Mouse (Mus musculus) c-Kit-positive CD71-negative TER-119-negative erythroid progenitor cells, embryonic 14.5 days (primary cell): Measurements from ENCODE around the gene Flt4.
A peak's percentile ranks its signal among the peaks of the same experiment; 100 is the strongest.

Source experiments
- DNase-seq: peaks from one replicate; pipeline ENCODE4 v3.0.0-alpha.2; 2013; ENCODE audit warnings: low read depth

Gene Flt4

DNA sequence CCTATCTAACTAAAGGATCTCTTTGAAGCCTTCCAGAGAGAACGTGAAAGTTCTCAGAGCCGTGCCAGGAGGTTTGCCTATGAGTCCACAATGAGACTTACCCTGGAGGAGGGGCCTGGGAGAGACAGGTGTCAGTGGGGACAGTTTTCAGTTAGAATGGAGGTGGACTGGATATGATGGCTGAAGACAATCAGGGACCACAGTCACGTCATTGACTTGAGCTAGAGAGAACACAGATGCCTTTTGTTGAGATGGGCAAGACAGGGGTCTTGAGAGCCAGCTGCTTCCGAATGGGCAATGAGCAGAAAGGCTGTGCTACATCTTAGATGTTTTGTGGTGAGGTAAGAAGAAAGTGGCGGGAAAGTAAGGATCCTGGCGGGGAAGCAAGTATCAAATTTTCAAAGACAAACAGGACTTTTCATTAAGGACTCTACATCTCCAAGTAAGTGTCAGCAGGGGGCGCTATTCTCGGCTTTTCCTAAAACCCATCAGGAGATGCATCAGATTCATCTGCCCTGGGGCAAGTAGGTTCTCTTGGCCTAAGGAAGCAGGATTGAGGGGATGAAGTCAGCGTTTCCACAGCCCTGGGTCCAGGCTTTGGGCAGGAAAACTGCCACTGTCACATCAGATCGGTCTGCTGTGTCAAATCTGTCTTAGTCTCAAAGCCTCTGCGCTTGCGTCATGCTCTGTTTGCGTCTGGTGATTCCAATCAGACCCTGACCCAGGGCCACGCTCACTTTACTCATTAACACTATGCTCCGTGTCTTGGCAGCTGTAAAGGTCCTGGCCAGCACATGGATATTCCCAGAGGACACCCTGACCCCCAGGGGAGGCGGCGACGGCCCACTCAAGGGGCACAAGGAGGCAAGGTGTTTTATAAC, 41.3 kb downstream of the Flt4 start:
- peak; percentile 56 for DNase-seq

DNA sequence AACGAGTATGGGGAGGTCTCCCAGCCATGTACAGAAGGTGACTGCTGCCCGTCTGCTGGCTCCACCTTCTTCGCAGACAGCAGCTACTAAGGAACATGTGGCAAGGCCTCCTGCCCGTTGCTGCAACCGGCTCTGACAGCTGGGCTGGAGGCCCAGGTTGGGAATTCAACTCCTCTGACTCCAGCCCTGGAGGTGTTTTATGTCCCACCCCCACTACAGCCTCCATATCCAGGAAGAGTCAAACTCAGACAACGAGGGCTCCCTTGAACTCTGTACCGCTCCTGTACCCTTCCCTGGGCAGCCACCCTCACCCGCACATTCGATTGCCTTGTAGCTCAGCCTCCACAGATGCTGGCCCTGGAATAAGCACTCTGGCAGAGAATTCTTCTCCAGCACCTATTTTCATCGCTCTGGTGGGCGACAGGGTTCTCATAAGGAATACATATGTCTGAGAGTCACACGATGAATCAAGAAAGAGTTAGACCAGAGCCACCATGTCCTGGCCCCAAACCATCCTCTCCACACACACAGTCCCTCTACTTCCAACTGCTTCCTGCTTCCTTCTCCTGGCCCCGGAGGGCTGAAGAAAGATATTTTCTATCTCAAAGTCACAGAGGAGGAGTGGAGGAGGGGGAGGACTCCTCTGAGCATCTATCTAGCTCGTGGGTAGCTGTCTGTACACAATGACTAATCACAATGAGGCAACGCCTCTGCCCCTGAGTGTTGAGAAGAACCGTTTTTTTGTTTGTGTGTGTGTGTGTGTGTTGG, 42.1 kb downstream of the Flt4 start:
- peak; percentile 32 for DNase-seq

DNA sequence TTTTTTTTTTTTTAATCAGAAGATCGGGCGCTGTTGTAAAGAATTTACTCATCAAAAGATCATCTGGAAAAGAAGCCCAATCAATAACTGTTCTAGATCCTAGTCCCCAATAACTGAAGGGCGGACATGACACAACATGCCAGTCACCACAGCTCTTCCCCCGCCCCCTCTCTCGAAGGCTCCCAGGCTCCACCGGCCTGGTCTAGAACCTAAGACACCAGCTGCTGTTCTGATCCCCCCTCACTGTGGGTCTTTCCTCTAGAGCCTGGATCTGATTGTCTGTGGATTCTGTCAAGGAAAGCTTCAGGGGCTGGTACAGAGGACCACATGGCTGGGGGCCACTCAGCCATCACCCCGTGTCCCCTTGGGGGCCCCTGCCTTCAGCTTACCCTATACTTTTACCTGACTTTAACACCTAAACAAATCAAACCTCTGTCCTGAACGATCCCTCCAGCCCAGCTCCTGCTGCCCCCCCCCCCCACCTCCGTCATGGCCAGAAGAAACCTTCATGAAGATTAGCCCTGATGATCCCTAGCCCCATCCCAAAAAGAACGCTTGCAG, 42.8 kb downstream of the Flt4 start:
- no peak for DNase-seq

DNA sequence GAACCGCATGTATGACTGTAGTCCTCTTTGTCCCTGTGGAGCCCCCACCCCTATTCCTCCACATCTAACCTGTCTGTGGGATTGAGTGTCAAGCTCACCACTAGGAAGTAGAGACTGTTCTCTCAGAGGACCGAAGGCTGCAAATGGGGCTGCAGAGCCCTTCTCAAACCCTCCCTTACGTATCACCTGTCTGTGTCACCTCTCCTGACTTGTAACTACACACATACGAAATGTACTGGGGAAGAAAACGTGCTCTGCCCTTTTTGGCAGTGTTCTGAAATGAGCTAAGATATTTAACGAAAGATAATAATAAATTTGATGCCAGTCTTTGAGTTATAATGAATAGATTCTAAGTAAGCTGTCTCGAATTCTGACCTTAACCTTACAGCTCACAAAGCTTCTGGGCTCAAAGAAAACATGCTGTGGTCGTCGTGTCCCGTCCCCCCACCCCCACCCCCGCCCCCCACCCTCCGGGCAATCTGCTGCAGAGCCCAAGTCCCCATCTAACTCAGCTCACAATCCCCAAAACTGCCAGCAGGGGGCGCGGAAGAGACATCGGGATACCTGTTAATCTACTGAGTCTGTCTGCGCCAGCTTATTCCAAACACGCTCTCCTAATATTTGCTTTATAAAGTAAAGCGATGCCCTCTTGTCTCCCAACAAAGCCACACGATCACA, 43.5 kb downstream of the Flt4 start:
- peak; percentile 80 for DNase-seq

DNA sequence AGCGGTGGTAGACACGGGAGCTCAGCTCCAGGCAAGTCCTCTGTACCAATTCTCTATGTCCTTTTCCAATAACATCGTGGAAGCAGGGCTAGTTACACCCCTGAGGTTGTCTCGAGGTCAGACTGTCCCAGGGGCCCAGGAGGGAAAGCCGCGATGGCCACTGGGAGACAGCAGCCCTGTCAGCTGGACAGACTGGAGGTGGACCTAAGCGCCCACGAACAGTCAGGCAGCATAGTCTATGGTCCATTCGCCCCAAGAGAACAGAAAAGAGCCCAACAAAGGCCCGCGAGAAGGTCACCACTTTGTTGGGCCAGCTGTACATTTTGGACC, 44.0 kb downstream of the Flt4 start:
- DNase-seq = no peak

DNA sequence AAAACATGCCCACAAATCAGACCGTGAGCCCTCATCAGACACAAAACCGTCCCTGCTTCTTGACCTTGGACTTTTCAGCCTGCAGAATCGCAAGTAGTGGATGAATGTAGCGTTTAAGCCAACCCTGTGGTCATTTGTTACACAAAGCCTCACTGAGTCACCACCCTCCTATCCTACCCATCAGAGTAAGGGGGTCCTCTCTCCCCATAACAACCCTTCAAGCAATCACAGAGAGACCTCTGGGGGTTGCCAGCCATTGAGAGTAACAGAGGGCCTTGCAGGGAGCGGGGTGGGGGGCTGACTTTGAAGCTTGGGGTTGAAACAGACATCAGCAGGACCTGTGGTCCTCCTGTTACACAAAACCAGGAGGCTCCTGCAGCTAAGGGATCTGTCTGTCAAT, 45.6 kb downstream of the Flt4 start:
- no peak for DNase-seq

DNA sequence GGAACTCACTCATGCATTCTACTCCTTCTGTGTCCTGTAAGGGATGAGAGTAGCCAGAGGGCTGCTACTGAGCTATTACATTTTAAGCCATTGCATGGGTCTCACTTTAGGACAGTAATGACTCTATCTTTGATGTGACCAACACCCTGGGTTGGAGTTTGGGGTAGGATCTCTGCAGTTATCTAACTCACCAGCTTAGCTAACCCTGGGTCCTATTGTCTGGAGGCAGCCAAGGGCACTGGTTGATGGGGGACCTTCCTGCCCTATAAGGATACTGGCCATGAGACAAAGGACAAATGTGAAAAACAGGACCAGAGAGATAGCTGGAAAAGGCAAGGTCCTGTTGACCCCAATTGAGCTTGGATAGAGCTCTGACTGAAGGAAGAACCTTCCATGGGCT, 46.4 kb downstream of the Flt4 start:
- no peak for DNase-seq

DNA sequence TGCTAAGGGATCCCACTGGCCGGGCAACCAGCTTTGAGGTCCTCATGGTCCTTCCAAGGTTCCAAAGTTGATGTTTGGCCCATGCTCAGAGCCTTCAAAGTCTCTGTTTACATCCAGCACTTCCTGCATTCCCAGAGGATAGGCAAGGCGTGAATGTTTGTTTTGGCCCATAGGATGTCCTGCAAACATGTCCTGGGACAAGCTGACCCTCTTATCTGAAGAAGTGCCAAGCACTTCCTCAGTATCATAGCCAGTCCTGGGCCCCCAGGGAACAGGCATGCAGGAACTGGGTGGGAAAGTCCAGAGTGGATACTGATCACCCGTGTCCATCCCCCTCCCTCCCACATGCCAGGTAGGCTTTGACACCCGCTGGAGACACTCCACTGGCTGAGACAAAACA, 49.0 kb downstream of the Flt4 start:
- DNase-seq = no peak

DNA sequence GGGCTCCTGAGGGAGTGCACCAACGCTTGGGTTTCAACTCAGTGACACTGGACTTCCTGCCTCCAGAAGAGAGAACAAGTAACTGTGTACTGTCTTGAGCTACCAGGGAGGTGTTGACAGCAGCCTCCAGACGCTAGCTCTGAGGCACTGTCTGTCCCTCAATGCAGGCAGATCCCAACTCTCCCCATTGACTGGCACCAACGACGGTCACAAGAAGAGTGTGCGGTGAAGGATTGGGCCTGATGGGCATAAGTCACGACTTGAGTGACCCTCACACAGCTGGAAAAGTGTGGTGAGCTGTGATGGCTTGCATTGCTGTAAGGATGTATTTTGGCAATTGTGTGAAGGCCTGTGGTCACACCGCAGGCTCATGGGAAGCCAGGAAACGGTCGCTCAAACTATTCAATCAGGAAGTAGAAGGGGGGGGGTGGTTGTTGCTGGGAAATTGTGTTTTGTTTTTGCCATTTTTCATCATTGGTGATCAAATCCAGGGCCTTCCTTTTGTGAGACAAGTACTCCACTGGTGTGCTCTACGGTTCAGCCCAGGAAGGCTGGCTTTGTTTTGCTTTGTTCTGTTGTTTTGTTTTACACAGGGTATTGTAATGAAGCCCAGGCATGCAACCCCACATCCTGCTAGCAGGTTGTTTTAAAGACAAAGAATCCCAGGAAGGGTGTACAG, 49.9 kb downstream of the Flt4 start:
- DNase-seq = no peak

DNA sequence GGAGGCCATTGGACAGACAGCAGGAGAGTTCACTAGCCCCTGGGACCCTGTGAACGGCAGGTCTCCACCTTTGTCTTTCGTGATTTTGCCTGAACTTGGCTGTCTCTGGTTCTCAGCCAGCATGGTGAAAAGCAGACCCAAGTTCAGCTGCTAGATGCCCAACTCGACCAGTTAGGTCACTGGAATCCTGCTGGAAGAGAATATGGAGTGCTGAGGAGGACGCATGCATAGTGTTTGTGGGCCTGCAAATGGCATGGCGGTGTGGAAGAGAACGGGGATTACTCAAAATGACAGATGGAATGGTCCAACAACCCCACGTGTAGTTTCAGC, 50.4 kb downstream of the Flt4 start:
- DNase-seq = no peak

DNA sequence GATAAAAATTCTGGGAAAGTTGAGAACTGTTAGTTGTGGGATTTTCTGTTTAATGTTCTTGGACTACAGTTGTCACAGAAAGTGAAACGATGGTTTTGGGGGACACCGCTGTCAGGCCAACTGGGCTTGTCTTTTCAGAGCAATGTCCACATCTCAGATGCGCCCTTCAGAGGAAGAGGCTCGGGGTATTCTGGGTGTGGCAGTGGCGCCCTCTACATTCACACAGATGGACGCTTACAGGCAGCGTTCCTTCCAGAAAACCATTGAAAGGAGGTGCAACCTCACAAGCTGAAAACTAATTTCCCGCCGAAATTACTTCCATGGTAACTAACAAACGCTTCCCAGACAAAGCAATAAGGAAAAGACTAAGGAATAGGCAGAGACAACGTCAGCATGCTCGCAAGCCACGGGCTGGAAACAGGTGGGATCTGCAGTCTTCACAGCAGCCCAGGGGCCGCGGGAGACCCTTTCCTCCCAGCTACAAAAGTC, 53.3 kb downstream of the Flt4 start:
- DNase-seq = no peak

DNA sequence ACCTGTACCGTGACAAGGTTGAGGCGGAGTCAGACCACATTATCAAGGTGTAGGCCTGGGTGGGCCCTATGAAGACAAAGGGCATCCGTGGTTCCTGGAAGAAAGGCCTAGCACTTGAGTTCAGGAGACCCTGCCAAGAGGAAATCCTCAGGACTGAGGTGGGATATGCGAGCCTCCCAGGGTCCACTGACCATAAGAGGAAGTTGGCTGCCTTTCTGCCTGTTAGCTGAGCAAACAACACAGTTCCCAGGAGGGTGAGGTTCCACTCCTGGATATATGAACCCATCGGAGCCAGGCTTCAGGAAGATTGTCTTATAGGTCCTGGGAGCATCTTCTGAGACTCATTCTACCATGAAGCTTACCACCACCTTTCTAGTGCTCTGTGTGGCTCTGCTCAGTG, 54.2 kb downstream of the Flt4 start, which contains the start of gene Scgb3a1:
Gene Scgb3a1, plus strand, starts transcription at position 301 of the 400 bp plus-strand sequence.
- no peak for DNase-seq

DNA sequence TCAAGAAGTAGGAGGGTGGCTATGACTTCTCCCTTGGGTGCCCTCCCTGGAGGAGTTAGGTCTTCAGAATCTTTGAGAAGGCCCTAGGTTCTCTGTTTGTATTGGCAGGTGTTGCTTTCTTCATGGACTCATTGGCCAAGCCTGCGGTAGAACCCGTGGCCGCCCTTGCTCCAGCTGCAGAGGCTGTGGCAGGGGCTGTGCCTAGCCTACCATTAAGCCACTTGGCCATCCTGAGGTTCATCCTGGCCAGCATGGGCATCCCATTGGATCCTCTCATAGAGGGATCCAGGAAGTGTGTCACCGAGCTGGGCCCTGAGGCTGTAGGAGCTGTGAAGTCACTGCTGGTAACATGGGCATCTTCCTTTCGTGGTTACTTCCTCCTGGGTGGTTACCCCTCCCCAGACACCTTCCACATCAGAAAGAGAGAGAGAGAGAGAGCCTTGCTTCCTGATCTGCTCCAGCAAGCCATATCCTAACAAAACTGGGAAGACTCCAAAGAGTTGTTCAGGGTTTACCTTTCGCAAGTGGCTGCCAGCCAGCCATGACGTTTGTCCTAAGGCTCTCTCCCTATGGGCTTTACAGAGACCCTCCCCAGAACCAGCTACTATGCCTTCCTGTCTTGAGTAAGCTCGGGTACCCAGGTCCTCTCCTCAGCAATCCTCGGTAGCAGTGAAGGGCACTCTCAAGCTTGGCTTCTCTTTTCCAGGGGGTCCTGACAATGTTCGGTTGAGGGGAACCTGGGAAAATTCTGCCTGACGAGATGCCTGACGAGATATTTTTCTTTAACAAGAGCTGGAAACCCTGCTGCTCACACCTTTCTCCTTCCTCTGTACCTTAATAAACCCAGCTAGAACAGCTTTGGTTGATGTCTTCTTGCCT, 55.4 kb downstream of the Flt4 start:
- DNase-seq = no peak

DNA sequence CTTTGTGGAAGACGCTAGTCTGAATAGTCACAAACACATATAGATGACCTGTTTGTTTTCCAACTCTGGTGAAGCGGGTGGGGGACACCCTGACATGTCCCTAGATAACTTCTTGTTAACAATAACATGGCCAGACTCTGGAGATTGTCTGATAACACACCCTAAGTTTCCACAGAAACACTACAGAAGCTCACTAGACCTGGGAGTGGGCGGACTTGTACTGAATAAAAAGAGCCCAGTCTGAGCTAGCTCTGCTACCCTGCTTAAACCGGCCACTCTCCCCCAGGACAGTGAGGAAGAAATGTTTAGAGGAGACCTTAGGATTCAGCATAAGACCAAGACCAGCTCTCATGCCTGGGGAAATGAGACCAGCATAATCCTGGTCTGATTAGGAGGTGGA, 56.4 kb downstream of the Flt4 start:
- DNase-seq = no peak

DNA sequence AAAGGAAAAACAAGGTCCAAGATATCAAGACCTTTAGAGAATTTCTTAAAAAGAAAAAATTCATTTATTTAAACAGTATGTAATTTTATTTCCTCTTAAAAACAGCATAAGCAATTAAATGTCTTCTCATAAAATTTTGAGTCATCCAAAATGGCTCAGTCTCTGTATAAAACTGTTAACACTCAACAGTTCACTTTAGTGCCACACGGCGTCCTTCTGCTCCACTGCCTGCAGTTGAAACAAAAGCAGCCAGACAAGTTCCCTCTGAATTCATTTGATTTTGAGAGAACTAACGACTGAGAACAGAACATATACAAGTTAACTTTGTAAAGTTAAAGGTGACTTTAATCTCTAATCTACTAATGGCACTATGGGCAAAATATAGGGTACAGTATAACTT, 64.4 kb downstream of the Flt4 start:
- DNase-seq = no peak

DNA sequence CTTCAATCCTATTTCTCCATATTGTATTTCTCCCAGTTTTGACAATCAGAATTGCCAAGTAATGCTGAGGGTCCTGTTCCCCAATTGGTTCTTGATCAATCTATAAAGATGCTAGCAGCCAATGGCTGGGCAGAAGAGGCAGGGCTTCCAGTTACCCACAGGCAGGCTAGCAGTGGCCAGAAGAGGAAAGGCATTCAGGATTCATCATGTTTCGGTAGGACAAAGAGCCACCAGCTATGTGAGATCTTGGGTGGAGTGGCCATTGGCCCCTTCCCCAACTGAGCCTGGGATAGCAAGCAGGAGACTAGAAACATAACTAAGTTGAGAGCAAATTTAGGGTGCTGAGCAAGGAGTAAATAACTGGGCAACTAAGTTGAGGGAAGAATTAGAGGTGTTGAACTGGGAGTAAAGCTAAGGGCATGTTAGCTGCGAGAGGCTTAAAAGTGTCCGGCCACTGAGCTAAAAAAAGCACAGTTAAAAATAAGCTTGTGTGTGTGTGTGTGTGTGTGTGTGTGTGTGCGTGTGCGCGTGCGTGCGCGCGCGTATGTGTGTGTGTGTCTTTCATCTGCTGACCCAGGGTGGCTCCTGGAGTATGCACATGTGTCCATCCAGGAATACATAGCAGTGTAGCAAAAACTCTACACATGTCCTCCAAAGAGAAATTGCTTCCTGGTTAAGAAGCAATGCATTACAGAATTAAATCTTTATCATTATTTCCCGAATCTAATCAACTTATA, 75.3 kb downstream of the Flt4 start:
- no peak for DNase-seq

DNA sequence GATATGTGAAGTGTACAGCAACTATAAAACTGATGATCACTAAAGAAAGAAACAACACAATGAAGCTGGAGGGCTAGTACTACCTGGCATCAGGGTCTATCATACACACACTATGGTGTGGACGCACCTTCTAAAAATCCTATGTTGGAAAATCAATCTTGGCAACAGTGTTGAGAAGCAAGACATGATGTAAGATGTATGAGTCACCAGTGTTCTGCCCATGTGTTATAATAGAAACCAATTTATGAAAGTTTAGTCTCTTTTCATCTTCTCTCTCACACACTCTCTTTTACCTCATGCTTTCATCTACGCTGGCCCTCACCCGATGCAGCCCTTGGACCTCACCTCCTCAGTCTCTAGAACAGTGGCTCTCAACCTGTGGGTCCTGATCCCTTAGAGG, 86.0 kb downstream of the Flt4 start:
- DNase-seq = no peak

DNA sequence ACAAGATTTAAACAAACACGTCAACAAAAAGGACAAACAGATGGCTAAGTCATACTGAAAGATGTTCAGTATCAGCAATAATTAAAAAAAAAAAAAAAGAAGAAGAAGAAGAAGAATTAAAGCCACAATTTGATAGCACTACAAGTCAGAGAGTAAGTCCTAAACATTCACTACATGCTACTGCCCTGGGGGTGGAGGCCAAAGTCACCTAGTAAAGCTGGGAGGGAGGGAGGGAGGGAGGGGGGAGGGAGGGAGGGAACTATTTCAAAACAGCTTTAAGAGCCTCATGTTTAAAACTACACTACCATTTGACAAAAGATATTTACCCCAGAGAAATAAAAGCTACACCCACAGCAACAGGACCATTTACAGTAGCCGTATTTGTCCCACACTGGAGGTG, 86.6 kb downstream of the Flt4 start:
- DNase-seq = no peak

DNA sequence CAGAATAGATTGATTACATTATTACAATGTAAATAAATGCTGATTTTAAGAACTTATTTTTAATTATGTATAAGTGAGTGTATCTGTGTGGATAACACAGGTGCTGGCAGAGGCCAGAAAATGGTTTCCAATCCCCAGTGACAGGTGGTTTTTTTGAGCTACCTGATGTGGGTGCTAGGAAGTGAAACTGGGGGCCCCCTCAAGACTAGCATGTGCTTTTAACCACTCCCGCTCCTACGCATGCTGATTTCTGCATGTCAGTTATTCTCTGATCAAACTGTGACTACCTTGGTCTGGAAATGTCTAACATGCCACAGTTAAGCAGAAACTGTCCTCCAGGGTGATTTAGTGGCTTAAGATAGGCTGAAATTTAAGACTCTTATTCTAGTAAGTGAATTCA, 87.4 kb downstream of the Flt4 start:
- no peak for DNase-seq

DNA sequence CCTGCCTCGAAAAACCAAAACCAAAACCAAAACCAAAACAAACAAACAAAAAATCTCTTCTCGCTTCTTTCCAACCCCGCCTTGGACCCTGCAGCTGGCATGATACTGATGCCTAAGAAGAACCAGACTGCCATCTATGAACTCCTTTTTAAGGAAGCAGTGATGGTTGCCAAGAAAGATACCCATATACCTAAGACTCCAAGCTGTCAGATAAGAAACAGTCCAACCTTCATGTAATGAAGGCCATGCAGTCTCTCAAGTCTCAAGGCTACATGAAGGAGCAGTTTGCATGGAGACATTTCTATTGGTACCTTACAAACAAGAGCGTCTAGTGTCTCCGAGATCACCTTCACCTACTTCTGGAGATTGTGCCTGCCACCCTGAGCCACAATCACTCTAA, 88.7 kb downstream of the Flt4 start:
- DNase-seq = no peak
